Mouse (Mus musculus): ENCODE data around the gene Fat4. TPM values are rescaled to one million over a fixed set of nuclear protein-coding genes. Genes with fewer than 3 reads are reported as not detected.

The Fat4 gene
- total RNA-seq, 2 experiments from 2014 or later: 24.1 to 28.5 TPM

DNA sequence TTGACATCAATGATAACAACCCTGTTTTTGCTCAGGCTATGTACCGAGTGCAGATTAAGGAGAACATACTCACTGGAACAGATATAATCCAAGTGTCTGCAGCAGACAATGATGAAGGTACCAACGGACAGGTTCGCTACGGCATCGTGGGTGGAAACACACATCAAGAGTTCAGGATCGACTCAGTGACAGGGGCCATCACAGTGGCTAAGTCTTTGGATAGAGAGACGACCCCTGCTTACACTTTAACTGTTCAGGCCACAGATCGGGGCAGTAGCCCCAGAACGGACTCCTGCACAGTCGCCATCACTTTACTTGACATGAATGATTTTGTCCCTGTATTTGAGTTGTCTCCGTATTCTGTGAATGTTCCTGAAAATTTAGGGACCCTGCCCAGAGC lies 70.4 kb downstream of the Fat4 start:
- no peak for DNase-seq (ENCODE audit: low spot score in 2 of 2)

GRCm38 (mm10) chr3:38962328-38962727 lies 75.6 kb downstream of the Fat4 start:
- DNase-seq (ENCODE audit: low spot score in 2 of 2): no peak

GRCm38 (mm10) chr3:38967480-38967879 lies 80.7 kb downstream of the Fat4 start:
- no peak for DNase-seq (ENCODE audit: low spot score in 2 of 2)

DNA sequence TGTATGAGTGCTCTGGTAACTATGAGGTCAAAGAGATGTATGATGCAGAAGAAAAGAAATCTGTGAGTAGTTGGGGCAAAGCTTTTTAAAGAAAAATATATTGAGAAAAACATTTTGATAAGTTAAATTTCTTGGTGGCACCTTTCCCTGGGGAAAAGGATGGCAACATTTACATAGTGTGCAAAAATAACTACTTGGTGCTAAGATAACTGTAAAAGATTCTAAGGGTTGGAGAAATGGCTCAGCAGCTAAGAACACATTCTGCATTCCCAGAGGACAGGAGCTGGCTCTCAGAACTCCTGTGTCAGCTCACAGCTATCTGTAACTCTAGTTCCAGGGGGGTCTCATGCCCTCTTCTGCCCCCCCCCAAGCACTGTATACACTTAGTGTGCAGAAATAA lies 99.6 kb downstream of the Fat4 start:
- DNase-seq (ENCODE audit: low spot score in 2 of 2): no peak

DNA sequence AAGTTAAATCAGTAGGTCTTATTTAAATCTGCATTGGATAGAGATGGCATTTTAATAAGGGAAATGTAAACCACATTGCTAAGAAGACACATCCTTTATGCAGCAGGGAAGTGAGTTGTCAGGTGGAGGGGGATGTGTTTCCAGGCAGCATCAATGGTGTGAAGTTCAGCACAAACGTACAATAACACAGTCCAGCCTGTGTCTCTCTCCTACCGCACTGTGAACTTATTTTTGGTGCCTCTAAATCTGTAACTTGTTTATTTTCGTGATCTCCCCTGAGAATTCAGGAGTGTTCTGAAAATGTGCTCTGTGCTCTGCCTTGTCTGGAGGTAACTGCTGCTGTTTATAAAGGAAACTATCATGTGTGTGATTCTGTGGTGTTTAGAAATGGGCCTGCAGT lies 102.4 kb downstream of the Fat4 start:
- no peak for DNase-seq (ENCODE audit: low spot score in 2 of 2)

DNA sequence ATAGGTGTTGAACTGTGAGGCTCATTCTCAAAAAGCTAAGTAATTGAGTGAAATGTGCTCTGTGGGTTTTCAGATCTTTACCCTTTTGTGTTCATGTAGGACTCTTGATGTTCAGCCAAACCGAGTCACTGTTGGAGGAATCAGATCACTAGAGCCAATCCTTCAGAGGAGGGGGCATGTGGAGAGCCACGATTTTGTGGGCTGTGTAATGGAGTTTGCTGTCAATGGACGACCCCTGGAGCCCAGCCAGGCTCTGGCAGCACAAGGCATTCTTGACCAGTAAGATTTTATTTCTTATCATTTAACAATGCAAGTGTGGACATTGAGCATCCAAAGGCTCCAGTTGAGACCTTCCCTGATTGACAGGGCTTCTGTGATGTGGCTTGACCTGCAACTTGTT lies 113.3 kb downstream of the Fat4 start:
- DNase-seq (ENCODE audit: low spot score in 2 of 2): no peak

DNA sequence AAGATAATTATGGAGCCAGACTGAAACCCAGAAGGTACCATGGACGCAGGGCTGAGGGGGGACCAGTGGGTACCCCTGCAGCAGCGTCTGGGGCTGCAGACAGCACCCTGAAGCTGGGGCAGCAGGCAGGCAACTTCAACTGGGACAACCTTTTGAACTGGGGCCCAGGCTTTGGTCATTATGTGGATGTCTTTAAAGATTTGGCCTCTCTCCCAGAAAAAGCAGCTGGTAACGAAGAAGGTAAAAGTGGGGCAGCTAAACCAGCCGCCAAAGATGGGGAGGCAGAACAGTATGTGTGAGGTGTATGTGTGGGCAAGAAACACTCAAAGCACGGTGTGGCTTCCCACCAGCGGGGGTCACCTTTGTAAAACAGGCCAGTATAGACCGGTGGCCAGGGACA lies 123.8 kb downstream of the Fat4 start:
- DNase-seq (ENCODE audit: low spot score in 2 of 2): peak in 1 of 2 experiments; percentile 32

DNA sequence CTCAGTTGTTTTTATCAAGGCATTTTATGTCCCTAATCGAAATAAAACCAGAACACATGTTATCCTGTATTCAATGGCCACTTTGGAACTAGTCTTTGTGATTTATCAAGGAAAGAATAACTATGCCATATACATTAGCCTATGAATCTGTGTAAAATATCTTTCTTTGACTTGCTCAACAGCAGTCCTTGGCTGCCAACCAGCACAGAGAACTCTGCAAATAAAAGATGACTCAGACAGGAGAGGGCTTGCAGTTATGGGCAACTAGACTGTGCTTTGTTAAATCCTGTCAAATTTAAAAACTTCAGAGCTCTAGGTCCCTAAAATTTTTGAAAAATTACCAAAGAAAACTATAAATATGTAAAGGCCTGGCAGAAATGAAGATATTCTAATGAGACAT lies 130.9 kb downstream of the Fat4 start:
- no peak for DNase-seq (ENCODE audit: low spot score in 2 of 2)

GRCm38 (mm10) chr3:39036113-39036512 lies 149.4 kb downstream of the Fat4 start:
- no peak for DNase-seq (ENCODE audit: low spot score in 2 of 2)

DNA sequence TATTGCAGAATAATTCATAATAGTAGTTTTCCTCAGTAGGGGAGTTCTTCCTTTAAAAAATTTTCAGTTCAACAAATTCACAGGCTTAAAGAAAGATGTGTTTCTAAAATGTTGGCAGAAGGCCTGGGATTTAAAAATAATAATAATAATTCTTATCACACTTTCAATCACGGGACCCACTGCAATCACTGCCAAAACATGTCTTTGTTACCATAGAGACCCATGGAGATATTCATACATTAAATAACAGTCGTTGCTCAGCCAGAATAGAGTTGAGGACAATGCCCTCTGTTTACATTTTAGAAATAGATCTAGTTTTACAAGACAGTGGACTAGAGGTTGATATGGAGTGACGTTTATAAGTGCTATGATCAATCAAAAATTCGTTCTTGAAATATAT lies 159.7 kb downstream of the Fat4 start:
- no peak for DNase-seq (ENCODE audit: low spot score in 2 of 2)

- DNase-seq (ENCODE audit: low spot score in 2 of 2): no peak
Observed at GRCm38 (mm10) chr3:39047621-39048303, 161.0 kb downstream of the Fat4 start.

- DNase-seq (ENCODE audit: low spot score in 2 of 2): no peak
Observed at GRCm38 (mm10) chr3:39048304-39048667, 161.5 kb downstream of the Fat4 start.

DNA sequence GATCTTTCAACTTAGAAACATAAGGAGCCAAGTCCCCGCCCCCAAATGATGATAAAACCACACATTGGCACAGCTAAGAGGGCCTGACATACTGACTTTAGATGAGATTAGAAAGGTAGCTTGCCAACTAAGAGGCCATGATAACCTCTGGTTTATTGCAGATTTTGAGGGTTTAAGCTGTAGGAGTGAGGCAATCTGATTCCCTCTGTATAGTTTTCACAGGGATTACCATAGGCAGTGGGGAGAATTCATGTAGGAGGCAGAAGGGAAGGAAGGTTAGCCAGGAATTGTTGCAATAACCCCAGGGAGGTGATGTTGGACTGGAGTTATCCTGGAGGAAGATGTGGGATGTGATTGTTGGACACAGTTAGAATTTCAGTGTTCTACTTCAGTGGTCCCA lies 163.4 kb downstream of the Fat4 start:
- DNase-seq (ENCODE audit: low spot score in 2 of 2): no peak

DNA sequence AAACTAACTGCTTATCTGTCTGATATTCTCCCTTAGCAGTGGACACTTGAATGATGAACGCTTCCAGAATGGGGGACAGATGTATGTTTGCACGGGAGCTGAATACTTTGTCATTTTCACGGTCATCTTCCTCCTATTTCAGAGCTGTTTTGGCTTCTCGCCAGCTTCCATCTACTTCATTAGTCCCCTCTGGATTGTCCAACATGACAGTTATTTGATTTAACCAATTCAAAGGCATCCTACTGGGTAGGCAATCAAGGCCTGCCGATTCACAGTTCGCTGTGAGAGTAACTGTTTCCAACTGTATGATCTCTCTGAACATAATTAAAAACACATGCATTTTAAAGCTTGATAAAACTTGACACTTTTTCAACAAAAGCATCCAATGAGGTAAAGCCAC lies 166.3 kb downstream of the Fat4 start:
- DNase-seq (ENCODE audit: low spot score in 2 of 2): no peak

Data from layer of hippocampus, adult 18-20 months (tissue).